Mouse (Mus musculus) megakaryocyte, embryonic 14.5 days (primary cell): ENCODE results near the gene Cyb561. TPM values are rescaled to one million over a fixed set of nuclear protein-coding genes. Genes with fewer than 3 reads are reported as not detected.

Source experiments
- H3K27me3 ChIP-seq: replicated peaks from 2 replicates; pipeline ENCODE3; 2012; ENCODE audit warnings: inconsistent platforms
- H3K36me3 ChIP-seq: replicated peaks from 2 replicates; pipeline ENCODE3; 2012; ENCODE audit warnings: low read length, inconsistent platforms, mixed read lengths
- H3K4me1 ChIP-seq: 2 replicates; pipeline ENCODE4 v1.6.1; 2012; ENCODE audit warnings: inconsistent platforms
- H3K4me3 ChIP-seq: replicated peaks from 2 replicates; pipeline ENCODE3; 2012; ENCODE audit warnings: moderate library complexity, mild to moderate bottlenecking, inconsistent platforms
- H3K9me3 ChIP-seq: 2 replicates; pipeline ENCODE4 v1.6.1; 2012; ENCODE audit warnings: inconsistent platforms
- FLI1 ChIP-seq: IDR thresholded peaks from 2 replicates; pipeline ENCODE4 v1.6.1; 2012; ENCODE audit warnings: low read length, inconsistent platforms, mixed read lengths
- GATA1 ChIP-seq: IDR thresholded peaks from 3 replicates; pipeline ENCODE4 v1.6.1; 2012; ENCODE audit warnings: mixed read lengths, low read length, inconsistent platforms, borderline replicate concordance
- polyA plus RNA-seq: library from polyadenylated mRNA; stranded (reverse); fragments of >175 nt; gene quantifications from 2 replicates; pipeline ENCODE4 v1.2.3, GENCODE M21; 2012; ENCODE audit warnings: low replicate concordance; ENCODE audit not compliant: insufficient read depth

Cyb561 gene
- polyA plus RNA-seq, 1 experiment: not detected

- Histone ChIP-seq H3K27me3 (peaks cover 77% of the 10 kb centered on the region), H3K9me3 (no peaks in the 10 kb centered on the region), H3K4me1 (peaks cover 24% of the 10 kb centered on the region), H3K36me3 (no peaks in the 10 kb centered on the region), H3K4me3 (no peak overlapping the region)
- TF ChIP-seq GATA1 (no peak), FLI1 (no peak)
Observed at GRCm38 (mm10) chr11:105957501-105957900, 4.4 kb upstream of the Cyb561 start.

GRCm38 (mm10) chr11:105955815-105956430 lies 2.8 kb upstream of the Cyb561 start:
- Histone ChIP-seq H3K27me3 (peaks cover 78% of the 10 kb centered on the region), H3K4me1 (peaks cover 24% of the 10 kb centered on the region), H3K4me3 (no peak overlapping the region), H3K9me3 (no peaks in the 10 kb centered on the region), H3K36me3 (no peaks in the 10 kb centered on the region)
- no peak for TF ChIP-seq FLI1
- TF ChIP-seq GATA1: no peak

- Histone ChIP-seq H3K36me3 (no peaks in the 10 kb centered on the region), H3K9me3 (no peaks in the 10 kb centered on the region), H3K4me3 (peak overlapping the region; percentile 16), H3K4me1 (peaks cover 8% of the 10 kb centered on the region), H3K27me3 (peaks cover 77% of the 10 kb centered on the region)
- no peak for TF ChIP-seq FLI1
- no peak for TF ChIP-seq GATA1
Observed at GRCm38 (mm10) chr11:105953402-105953801, 266 bp upstream of the Cyb561 start.

GRCm38 (mm10) chr11:105952111-105952510 lies 1.0 kb downstream of the Cyb561 start:
- H3K4me1 ChIP-seq: peaks cover 16% of the 10 kb centered on the region
- TF ChIP-seq GATA1: no peak
- no peak for TF ChIP-seq FLI1
- H3K27me3 ChIP-seq: peaks cover 76% of the 10 kb centered on the region

GRCm38 (mm10) chr11:105951601-105952044 lies 1.5 kb downstream of the Cyb561 start:
- TF ChIP-seq GATA1: no peak
- Histone ChIP-seq H3K4me1 (peaks cover 21% of the 10 kb centered on the region), H3K36me3 (no peaks in the 10 kb centered on the region), H3K27me3 (peaks cover 79% of the 10 kb centered on the region), H3K9me3 (no peaks in the 10 kb centered on the region), H3K4me3 (peak overlapping the region; percentile 23)

More at GRCm38 (mm10) chr11:105952111-105952510, 1.0 kb downstream of the Cyb561 start:
- H3K9me3 ChIP-seq: no peaks in the 10 kb centered on the region
- no peaks in the 10 kb centered on the region for H3K36me3 ChIP-seq
- no peak overlapping the region for H3K4me3 ChIP-seq

GRCm38 (mm10) chr11:105950519-105950918 lies 2.6 kb downstream of the Cyb561 start:
- Histone ChIP-seq H3K9me3 (no peaks in the 10 kb centered on the region), H3K36me3 (no peaks in the 10 kb centered on the region), H3K4me1 (peaks cover 27% of the 10 kb centered on the region), H3K4me3 (no peak overlapping the region), H3K27me3 (peaks cover 82% of the 10 kb centered on the region)
- TF ChIP-seq GATA1 (no peak), FLI1 (no peak)

- no peaks in the 10 kb centered on the region for H3K9me3 ChIP-seq
- peaks cover 44% of the 10 kb centered on the region for H3K4me1 ChIP-seq
- no peaks in the 10 kb centered on the region for H3K36me3 ChIP-seq
- peaks cover 91% of the 10 kb centered on the region for H3K27me3 ChIP-seq
- no peak overlapping the region for H3K4me3 ChIP-seq
- TF ChIP-seq FLI1 (no peak), GATA1 (no peak)
Observed at GRCm38 (mm10) chr11:105948255-105948654, 4.9 kb downstream of the Cyb561 start.

- no peaks in the 10 kb centered on the region for H3K9me3 ChIP-seq
- no peak overlapping the region for H3K4me3 ChIP-seq
- peaks cover 91% of the 10 kb centered on the region for H3K27me3 ChIP-seq
- no peaks in the 10 kb centered on the region for H3K36me3 ChIP-seq
- TF ChIP-seq FLI1 (no peak), GATA1 (no peak)
- peaks cover 47% of the 10 kb centered on the region for H3K4me1 ChIP-seq
Observed at GRCm38 (mm10) chr11:105946694-105947154, 6.4 kb downstream of the Cyb561 start.

GRCm38 (mm10) chr11:105944770-105945672 lies 8.1 kb downstream of the Cyb561 start:
- no peaks in the 10 kb centered on the region for H3K36me3 ChIP-seq
- H3K4me3 ChIP-seq: no peak overlapping the region
- no peaks in the 10 kb centered on the region for H3K9me3 ChIP-seq
- TF ChIP-seq GATA1 (no peak), FLI1 (no peak)
- H3K4me1 ChIP-seq: peaks cover 47% of the 10 kb centered on the region
- H3K27me3 ChIP-seq: peaks cover 95% of the 10 kb centered on the region
